Mouse (Mus musculus): ENCODE measurements at regions not wholly inside any gene's neighbourhood (a gene's known extent, or its start where the extent isn't known, plus 50 kb on each side); places are given as distances from the start of the nearest gene placed in this dataset.

GRCm38 (mm10) chr15:102776218-102776850 lies 54.4 kb upstream of the Calcoco1 start:
- H3K4me2 ChIP-seq (ENCODE audit: low read length): no peak overlapping the region
- H3K9ac ChIP-seq (replicated peaks; ENCODE audit: low read length): no peak overlapping the region
- no peak for ATAC-seq (ENCODE audit: low FRiP score, low TSS enrichment)
- H3K27ac ChIP-seq (replicated peaks; ENCODE audit: low read depth, low read length): no peak overlapping the region
- H3K4me1 ChIP-seq (ENCODE audit: control insufficient read depth, insufficient read depth, low read length): 0 out of 2 replicates have a peak, but pooled peaks cover 4% of the 10 kb centered on the region
- no peaks in the 10 kb centered on the region for H3K36me3 ChIP-seq (ENCODE audit: control insufficient read depth, insufficient read depth, low read length)
- DNase-seq: no peak
- WGBS: 46% methylated on average over 11 of the region's 11 CpGs
- H3K27me3 ChIP-seq (ENCODE audit: control insufficient read depth, insufficient read depth, low read length): no peaks in the 10 kb centered on the region
- no peaks in the 10 kb centered on the region for H3K9me3 ChIP-seq (ENCODE audit: control insufficient read depth, low read length)
- no peak overlapping the region for H3K4me3 ChIP-seq (replicated peaks; ENCODE audit: low read depth, low read length)

- ATAC-seq (ENCODE audit: low FRiP score, low TSS enrichment): no peak
- Histone ChIP-seq H3K4me3 (replicated peaks; ENCODE audit: low read depth, low read length) (no peak overlapping the region), H3K36me3 (ENCODE audit: control insufficient read depth, insufficient read depth, low read length) (no peaks in the 10 kb centered on the region), H3K27me3 (ENCODE audit: control insufficient read depth, insufficient read depth, low read length) (no peaks in the 10 kb centered on the region), H3K9me3 (ENCODE audit: control insufficient read depth, low read length) (no peaks in the 10 kb centered on the region), H3K27ac (replicated peaks; ENCODE audit: low read depth, low read length) (no peak overlapping the region), H3K9ac (replicated peaks; ENCODE audit: low read length) (no peak overlapping the region), H3K4me2 (ENCODE audit: low read length) (no peak overlapping the region), H3K4me1 (ENCODE audit: control insufficient read depth, insufficient read depth, low read length) (peaks cover 16% of the 10 kb centered on the region; the same call in 1 of the 2 replicates)
- no peak for DNase-seq
- WGBS: 83% methylated on average over 6 of the region's 6 CpGs
These were observed 58.6 kb upstream of the Calcoco1 start for GRCm38 (mm10) chr15:102780626-102781025.

DNA sequence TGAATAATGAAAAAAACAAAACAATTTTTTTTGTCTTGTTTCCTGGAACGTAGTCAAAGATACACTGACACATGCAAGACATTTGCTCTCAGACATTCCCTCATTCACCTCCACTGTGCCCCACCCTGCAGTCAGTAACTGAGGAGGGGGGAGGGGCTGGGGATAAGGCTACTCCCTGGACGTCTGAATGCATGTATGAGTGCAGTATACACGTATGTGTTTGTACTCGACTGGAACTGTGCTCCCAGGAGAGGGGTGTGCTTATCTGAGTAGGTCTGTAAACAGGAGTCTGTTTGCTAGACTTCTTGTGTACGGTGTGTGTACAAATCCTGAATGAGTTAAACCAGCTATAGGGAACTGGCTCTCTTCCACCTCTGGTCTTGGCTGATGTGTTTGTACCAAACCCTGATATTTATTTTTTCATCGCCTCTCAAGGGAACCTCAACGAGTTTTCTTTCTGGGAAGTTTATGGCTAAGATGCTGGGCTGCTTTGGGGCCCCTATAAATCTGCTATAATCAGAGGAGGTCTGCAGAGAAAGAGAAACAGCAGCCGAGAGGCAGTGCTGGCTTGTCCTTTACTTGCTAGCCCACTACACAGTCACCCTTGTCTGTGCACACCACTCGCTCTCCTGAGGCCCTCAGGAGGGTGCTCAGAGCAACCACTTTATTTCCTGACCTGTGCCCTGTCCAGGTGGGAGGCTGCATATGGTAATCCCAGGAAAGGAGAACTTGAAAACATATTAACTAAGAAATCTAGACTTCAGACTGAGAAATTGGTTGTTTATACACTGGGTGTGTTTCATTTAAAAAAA lies 61.2 kb upstream of the Calcoco1 start:
- Histone ChIP-seq H3K9me3 (ENCODE audit: control insufficient read depth, low read length) (no peaks in the 10 kb centered on the region), H3K36me3 (ENCODE audit: control insufficient read depth, insufficient read depth, low read length) (no peaks in the 10 kb centered on the region), H3K4me2 (ENCODE audit: low read length) (no peak overlapping the region), H3K9ac (replicated peaks; ENCODE audit: low read length) (no peak overlapping the region), H3K27me3 (ENCODE audit: control insufficient read depth, insufficient read depth, low read length) (no peaks in the 10 kb centered on the region), H3K4me1 (ENCODE audit: control insufficient read depth, insufficient read depth, low read length) (peaks cover 20% of the 10 kb centered on the region), H3K27ac (replicated peaks; ENCODE audit: low read depth, low read length) (peak overlapping the region; percentile 2; the same call in 1 of the 2 replicates), H3K4me3 (replicated peaks; ENCODE audit: low read depth, low read length) (no peak overlapping the region)
- DNase-seq (no peak), ATAC-seq (ENCODE audit: low FRiP score, low TSS enrichment) (no peak)
- WGBS: 62% methylated on average over 9 of the region's 9 CpGs

DNA sequence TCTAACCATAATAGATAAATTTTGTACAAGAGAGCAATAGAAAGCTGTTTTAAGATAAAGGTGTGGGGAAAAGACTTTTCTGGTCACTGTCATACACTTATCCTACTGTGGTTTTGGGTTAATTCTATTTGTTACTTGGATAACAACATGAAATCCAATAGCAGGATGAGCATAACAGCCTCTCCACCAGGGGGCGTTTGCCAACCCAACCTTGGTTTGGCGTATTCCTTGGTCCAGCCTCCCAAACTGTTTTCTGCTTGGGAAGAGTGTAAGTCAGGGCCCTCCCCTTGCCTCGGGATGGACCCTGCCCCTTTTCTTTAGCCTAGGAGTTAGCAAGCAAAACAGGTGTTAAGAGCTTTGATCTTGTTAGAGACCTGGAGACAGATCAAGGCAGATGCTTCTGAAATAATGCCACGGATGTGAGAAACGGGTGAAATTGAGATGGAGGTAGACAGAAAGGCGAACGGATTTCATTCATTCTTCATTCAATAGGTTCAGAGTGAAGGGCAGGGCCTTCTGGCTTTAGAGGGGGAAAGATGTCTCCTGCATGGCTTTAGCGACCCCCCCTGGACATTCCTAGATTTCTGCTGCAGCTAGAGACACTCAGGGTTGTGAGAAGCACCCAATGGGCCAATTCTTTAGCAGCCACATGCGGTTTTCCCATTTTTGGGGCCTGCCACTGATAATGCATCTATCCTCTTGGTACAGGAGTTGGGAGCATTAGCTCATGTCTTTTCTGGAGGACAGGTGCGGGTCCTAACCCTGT lies 63.3 kb upstream of the Calcoco1 start:
- Histone ChIP-seq H3K9ac (replicated peaks; ENCODE audit: low read length) (no peak overlapping the region), H3K9me3 (ENCODE audit: control insufficient read depth, low read length) (no peaks in the 10 kb centered on the region), H3K4me1 (ENCODE audit: control insufficient read depth, insufficient read depth, low read length) (peaks cover 39% of the 10 kb centered on the region), H3K36me3 (ENCODE audit: control insufficient read depth, insufficient read depth, low read length) (no peaks in the 10 kb centered on the region), H3K4me3 (replicated peaks; ENCODE audit: low read depth, low read length) (no peak overlapping the region), H3K4me2 (ENCODE audit: low read length) (no peak overlapping the region), H3K27ac (replicated peaks; ENCODE audit: low read depth, low read length) (no peak overlapping the region), H3K27me3 (ENCODE audit: control insufficient read depth, insufficient read depth, low read length) (no peaks in the 10 kb centered on the region)
- DNase-seq (peak; percentile 75), ATAC-seq (ENCODE audit: low FRiP score, low TSS enrichment) (no peak)
- WGBS: 33% methylated on average over 10 of the region's 10 CpGs

DNA sequence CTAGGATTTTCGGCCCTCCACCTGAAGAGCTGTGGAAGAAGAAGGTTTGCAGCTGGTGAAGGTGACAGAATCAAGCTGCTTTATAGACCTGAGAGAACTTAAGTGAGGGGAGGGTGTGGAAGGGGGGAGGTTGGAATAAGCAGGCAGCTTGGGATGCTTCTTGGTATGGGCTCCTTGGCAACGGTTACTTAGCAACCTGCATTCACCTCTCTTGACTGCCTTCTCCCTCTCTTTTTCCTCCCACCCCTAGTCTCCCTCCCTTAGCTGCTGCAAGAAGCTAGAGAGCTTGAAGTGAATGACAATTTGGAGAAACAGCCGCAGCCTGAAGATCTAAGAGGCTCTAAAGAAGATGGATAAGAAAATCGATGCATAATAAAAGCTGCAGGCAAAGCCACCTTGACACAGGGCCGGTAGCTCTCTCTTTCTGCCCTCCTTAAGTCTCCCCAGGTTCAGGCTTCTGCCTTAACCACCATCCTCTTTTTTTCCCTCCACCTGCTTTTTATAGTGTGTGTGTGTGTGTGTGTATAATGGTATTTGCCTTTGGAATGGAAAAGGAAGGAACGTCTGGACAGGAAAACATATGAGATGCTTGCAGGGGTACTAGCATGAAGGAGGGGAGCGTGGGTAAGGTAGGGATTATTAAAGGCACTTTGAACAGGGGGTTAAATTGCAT lies 67.0 kb upstream of the Calcoco1 start:
- WGBS: 9% methylated on average over 7 of the region's 7 CpGs

DNA sequence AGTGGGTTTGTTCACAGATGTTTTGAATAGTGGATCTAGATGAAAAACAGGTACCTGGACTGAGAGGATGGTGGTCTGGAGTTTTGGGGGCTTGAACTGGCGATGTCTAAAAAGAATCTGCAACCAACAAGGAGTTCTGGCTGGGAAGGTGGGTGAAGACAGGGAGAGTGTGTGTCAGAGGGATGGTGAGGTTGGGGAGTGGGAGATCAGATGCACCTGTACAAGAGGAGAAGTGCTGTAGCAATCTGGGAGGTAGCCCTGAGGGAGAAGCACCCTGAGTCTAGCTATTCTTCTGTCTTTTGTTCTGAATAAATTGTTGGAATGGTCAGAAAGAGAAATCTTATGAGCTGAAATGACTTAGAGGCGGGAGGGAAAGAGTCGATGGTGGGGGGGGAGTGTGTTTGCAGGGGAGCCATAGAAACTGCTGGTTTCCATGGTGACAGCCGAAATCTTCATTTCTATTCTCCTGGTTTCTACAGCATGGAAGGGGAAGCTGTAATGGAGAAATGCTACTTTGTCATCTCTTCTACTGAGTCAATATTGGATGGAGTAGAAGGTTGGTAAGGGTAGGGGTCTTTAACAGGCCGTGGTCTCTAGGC lies 75.1 kb upstream of the Calcoco1 start:
- Histone ChIP-seq H3K4me1 (ENCODE audit: control insufficient read depth, insufficient read depth, low read length) (peaks cover 20% of the 10 kb centered on the region), H3K9ac (replicated peaks; ENCODE audit: low read length) (no peak overlapping the region), H3K4me2 (ENCODE audit: low read length) (peak overlapping the region; percentile 38), H3K4me3 (replicated peaks; ENCODE audit: low read depth, low read length) (no peak overlapping the region), H3K27me3 (ENCODE audit: control insufficient read depth, insufficient read depth, low read length) (no peaks in the 10 kb centered on the region), H3K27ac (replicated peaks; ENCODE audit: low read depth, low read length) (peak overlapping the region; percentile 90), H3K9me3 (ENCODE audit: control insufficient read depth, low read length) (no peaks in the 10 kb centered on the region), H3K36me3 (ENCODE audit: control insufficient read depth, insufficient read depth, low read length) (no peaks in the 10 kb centered on the region)
- DNase-seq (peak; percentile 89), ATAC-seq (ENCODE audit: low FRiP score, low TSS enrichment) (no peak; the same call in 1 of the 2 replicates)
- WGBS: 39% methylated on average over 5 of the region's 5 CpGs

More for the DNA sequence above, 67.0 kb upstream of the Calcoco1 start:
- peak; percentile 96 for ATAC-seq (ENCODE audit: low FRiP score, low TSS enrichment)
- H3K4me2 ChIP-seq (ENCODE audit: low read length): peak overlapping the region; percentile 45
- peak overlapping the region; percentile 13 for H3K4me3 ChIP-seq (replicated peaks; ENCODE audit: low read depth, low read length)
- peaks cover 45% of the 10 kb centered on the region for H3K4me1 ChIP-seq (ENCODE audit: control insufficient read depth, insufficient read depth, low read length)
- peak; percentile 93 for DNase-seq
- H3K27me3 ChIP-seq (ENCODE audit: control insufficient read depth, insufficient read depth, low read length): no peaks in the 10 kb centered on the region
- H3K9ac ChIP-seq (replicated peaks; ENCODE audit: low read length): peak overlapping the region; percentile 21
- no peaks in the 10 kb centered on the region for H3K36me3 ChIP-seq (ENCODE audit: control insufficient read depth, insufficient read depth, low read length)
- peak overlapping the region; percentile 95 for H3K27ac ChIP-seq (replicated peaks; ENCODE audit: low read depth, low read length)
- H3K9me3 ChIP-seq (ENCODE audit: control insufficient read depth, low read length): no peaks in the 10 kb centered on the region

GRCm38 (mm10) chr15:102800049-102800448 lies 78.1 kb upstream of the Calcoco1 start:
- no peak overlapping the region for H3K27ac ChIP-seq (replicated peaks; ENCODE audit: low read depth, low read length)
- no peak overlapping the region for H3K9ac ChIP-seq (replicated peaks; ENCODE audit: low read length)
- H3K36me3 ChIP-seq (ENCODE audit: control insufficient read depth, insufficient read depth, low read length): no peaks in the 10 kb centered on the region
- DNase-seq (no peak), ATAC-seq (ENCODE audit: low FRiP score, low TSS enrichment) (no peak)
- no peaks in the 10 kb centered on the region for H3K9me3 ChIP-seq (ENCODE audit: control insufficient read depth, low read length)
- no peaks in the 10 kb centered on the region for H3K27me3 ChIP-seq (ENCODE audit: control insufficient read depth, insufficient read depth, low read length)
- WGBS: 69% methylated on average over 4 of the region's 4 CpGs
- H3K4me2 ChIP-seq (ENCODE audit: low read length): no peak overlapping the region
- no peak overlapping the region for H3K4me3 ChIP-seq (replicated peaks; ENCODE audit: low read depth, low read length)
- H3K4me1 ChIP-seq (ENCODE audit: control insufficient read depth, insufficient read depth, low read length): peaks cover 20% of the 10 kb centered on the region

- no peaks in the 10 kb centered on the region for H3K9me3 ChIP-seq (ENCODE audit: control insufficient read depth, low read length)
- no peak for DNase-seq
- ATAC-seq (ENCODE audit: low FRiP score, low TSS enrichment): no peak
- no peak overlapping the region for H3K9ac ChIP-seq (replicated peaks; ENCODE audit: low read length)
- no peak overlapping the region for H3K4me2 ChIP-seq (ENCODE audit: low read length)
- WGBS: 66% methylated on average over 8 of the region's 8 CpGs
- H3K27ac ChIP-seq (replicated peaks; ENCODE audit: low read depth, low read length): no peak overlapping the region
- H3K4me3 ChIP-seq (replicated peaks; ENCODE audit: low read depth, low read length): no peak overlapping the region
- H3K4me1 ChIP-seq (ENCODE audit: control insufficient read depth, insufficient read depth, low read length): peaks cover 11% of the 10 kb centered on the region
- no peaks in the 10 kb centered on the region for H3K27me3 ChIP-seq (ENCODE audit: control insufficient read depth, insufficient read depth, low read length)
- no peaks in the 10 kb centered on the region for H3K36me3 ChIP-seq (ENCODE audit: control insufficient read depth, insufficient read depth, low read length)
These were observed 80.4 kb upstream of the Calcoco1 start for GRCm38 (mm10) chr15:102802265-102802813.

All from midbrain, embryonic 14.5 days (tissue).